Mouse (Mus musculus) limb, embryonic 10.5 days (tissue): Measurements from ENCODE around the gene Zc3hav1l. TPM values are rescaled to one million over a fixed set of nuclear protein-coding genes. Genes with fewer than 3 reads are reported as not detected.

Experiments used
- DNase-seq: peaks from one replicate; pipeline ENCODE4 v3.0.0-alpha.2; 2017; ENCODE audit warnings: low spot score
- H3K27ac ChIP-seq: fragments of 300-500 bp; sonication (generic); 2 replicates; pipeline ENCODE4 v1.5.1; 2016; ENCODE audit warnings: mild to moderate bottlenecking
- H3K27me3 ChIP-seq: fragments of 300-500 bp; sonication (generic); 2 replicates; pipeline ENCODE4 v1.6.1; 2016; ENCODE audit warnings: low read depth, mild to moderate bottlenecking; ENCODE audit not compliant: poor library complexity, severe bottlenecking
- H3K36me3 ChIP-seq: fragments of 300-500 bp; sonication (generic); 2 replicates; pipeline ENCODE4 v1.6.1; 2016; ENCODE audit warnings: mild to moderate bottlenecking, moderate library complexity
- H3K4me1 ChIP-seq: fragments of 300-500 bp; sonication (generic); 2 replicates; pipeline ENCODE4 v1.6.1; 2016
- H3K4me3 ChIP-seq: fragments of 300-500 bp; sonication (generic); 2 replicates; pipeline ENCODE4 v1.5.1; 2016; ENCODE audit warnings: mild to moderate bottlenecking, moderate library complexity
- H3K9me3 ChIP-seq: fragments of 300-500 bp; sonication (generic); replicated peaks from 2 replicates; pipeline ENCODE4 v1.6.1; 2016; ENCODE audit warnings: mild to moderate bottlenecking
- WGBS: fragments of 180-500 bp; shearing (Covaris S2); methylation state at CpG from one replicate; pipeline ENCODE4 v1.1.7; 2016; 5-methylcytosine and 5-hydroxymethylcytosine counted together
- polyA plus RNA-seq: library from polyadenylated mRNA; unstranded; fragments of >200 nt; fragmentation: Nextera tagmentation; extraction: Ambion mirVana; gene quantifications from 2 replicates; pipeline ENCODE4 v1.2.1, GENCODE M21; 2016

Gene Zc3hav1l
- polyA plus RNA-seq, 1 experiment from 2014 or later, result 18.2 TPM

DNA sequence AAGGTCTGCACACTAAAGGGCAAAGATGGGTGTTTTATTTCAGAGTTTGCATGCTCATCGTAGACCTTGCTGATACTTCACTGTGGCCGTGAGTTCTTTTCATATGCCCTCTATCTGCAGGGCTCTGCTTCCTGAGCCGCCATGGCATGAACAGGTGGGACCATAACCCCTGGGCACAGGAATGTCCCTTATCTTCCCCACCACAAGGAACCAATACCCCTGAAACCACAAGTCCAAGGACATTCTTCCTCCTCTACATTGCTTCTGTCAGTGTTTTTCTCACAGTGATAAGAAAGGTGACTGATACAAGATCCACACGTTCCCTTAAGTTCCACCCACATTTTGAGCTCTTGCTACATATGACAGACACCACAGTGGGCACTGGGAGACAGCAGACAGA is 42.3 kb downstream of the Zc3hav1l start:
- H3K4me3 ChIP-seq, result no peak overlapping the region
- H3K4me1 ChIP-seq, result peaks cover 28% of the 10 kb centered on the region
- no peak overlapping the region for H3K27ac ChIP-seq
- no peaks in the 10 kb centered on the region for H3K9me3 ChIP-seq
- 91% methylated on average over 4 of the region's 4 CpGs for WGBS
- DNase-seq, result no peak
- H3K27me3 ChIP-seq, result no peaks in the 10 kb centered on the region
- H3K36me3 ChIP-seq, result no peaks in the 10 kb centered on the region

DNA sequence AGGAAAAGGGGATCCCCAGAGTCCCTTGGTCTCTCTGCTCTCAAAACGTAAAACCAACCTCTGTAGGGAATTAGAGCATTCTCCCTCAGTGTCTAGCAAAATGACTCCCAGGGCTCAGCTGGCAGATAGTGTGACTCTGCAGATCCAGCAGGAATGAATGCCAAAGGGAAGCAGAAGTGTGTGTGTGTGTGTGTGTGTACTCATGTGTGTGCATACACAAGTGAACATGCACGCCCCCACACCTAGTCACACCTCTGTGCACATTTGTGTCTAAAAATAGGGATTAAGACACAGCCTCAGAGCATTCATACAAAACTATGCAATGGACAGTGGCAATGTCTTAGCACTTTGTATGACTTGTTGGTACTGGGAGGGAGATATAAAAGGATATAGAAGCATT is 43.3 kb downstream of the Zc3hav1l start:
- DNase-seq, result no peak
- H3K27me3 ChIP-seq, result no peaks in the 10 kb centered on the region
- H3K4me3 ChIP-seq, result no peak overlapping the region
- no peaks in the 10 kb centered on the region for H3K36me3 ChIP-seq
- H3K9me3 ChIP-seq, result no peaks in the 10 kb centered on the region
- peaks cover 35% of the 10 kb centered on the region for H3K4me1 ChIP-seq
- H3K27ac ChIP-seq, result no peak overlapping the region
- 77% methylated on average over 2 of the region's 2 CpGs for WGBS

DNA sequence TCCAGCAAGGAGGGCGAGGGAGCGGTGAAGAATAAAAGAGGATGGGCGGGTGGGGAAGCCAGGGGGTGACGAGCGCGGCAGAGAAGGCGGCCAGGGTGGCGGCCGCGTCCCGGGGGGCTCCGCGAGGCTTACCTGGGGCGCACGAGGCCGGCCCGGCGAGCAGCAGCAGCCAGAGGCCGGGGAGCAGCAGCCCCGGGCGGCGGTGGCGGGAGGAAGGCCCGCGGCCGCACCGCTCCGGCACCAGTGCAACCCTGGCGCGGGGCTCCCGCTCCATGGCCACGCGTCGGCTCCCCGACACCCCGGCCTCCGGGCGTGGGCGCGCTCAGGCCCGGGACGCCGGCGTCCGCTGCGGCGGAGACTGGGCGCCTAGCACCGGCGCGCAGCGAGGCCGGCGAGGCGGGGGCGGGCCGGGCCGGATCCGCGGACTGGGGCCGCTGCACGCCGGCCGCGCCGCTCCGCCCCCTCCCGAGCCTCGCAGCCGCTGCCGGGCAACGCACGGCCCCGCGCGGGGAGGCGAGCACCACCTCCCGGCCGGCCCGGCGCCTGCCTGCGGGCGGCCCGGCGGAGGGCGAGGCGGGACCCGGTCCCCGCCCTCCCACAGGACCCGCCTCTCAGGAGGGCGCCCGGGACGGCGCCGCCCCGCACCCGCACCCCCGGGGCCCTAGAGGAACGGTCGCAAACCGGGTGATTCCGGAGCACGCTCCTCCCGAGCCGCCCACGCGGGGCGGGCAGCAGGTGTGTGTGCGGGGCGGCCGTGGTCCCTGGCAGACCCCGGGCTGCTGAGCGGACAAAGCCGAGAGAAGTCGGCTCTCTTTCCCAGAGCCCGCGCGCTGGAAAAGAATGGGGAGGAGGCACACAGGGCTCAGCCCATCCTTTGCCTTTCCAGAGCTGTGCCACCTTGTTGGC is 45.1 kb downstream of the Zc3hav1l start, which contains the start of gene D630045J12Rik:
Gene D630045J12Rik, minus strand, starts transcription at position 274 of the 906 bp plus-strand sequence.
- H3K9me3 ChIP-seq, result no peaks in the 10 kb centered on the region
- H3K36me3 ChIP-seq, result no peaks in the 10 kb centered on the region
- H3K4me3 ChIP-seq, result peak within 1 kb of the TSS; percentile 92
- under 1% methylated on average over 115 of the region's 118 CpGs for WGBS
- peak within 1 kb of the TSS; percentile 97 for H3K27ac ChIP-seq
- DNase-seq, result peak; percentile 76
- H3K4me1 ChIP-seq, result peaks cover 40% of the 10 kb centered on the region
- H3K27me3 ChIP-seq, result no peaks in the 10 kb centered on the region

DNA sequence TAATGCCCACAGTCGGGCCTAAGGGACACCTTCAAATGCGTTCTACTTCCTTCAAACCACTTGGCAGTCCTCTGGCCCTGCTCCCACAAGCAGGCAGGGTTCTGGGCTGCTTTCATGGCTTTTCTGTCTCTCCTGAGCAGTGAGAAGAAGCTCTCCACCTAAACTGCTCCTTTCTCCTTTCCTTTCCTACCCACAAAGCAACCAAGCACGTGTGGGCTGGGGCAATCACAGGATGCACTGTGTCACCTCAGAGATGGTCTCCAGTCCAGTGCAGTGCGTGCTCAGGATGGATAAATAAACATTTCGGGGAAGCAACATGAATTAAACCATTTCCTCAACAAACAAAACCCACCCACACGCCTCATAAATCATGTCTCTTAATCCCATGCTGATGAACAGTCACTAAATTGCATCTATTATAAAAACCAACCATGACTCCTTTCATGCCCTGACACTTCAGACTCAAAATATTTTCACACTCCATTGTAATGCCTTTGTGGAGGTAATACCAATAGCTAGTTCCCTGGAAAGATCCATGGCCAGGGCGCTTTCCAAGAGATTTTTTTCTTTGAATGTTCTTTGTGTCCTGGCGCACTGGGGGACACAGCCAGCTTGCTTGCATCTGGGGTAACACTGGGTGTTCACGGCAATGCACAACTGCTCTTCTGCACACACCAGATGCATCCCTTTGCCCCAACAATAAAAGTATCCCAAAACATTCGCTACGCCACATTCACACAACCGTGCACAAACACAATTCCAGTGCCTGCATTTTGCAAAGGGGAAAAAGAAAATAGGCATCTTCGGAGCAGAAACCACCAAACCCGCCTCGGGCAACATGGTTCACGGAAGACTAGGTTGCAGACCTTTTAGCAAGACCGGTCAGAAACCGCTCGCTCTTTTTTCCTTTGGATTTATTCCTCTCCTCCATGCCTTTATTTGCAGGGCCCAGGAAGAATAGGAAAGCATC is 46.0 kb downstream of the Zc3hav1l start:
- WGBS, result 7% methylated on average over 19 of the region's 19 CpGs
- no peaks in the 10 kb centered on the region for H3K27me3 ChIP-seq
- peaks cover 40% of the 10 kb centered on the region for H3K4me1 ChIP-seq
- peak overlapping the region; percentile 97 for H3K27ac ChIP-seq
- H3K4me3 ChIP-seq, result peak overlapping the region; percentile 92
- peak; percentile 63 for DNase-seq
- H3K9me3 ChIP-seq, result no peaks in the 10 kb centered on the region
- H3K36me3 ChIP-seq, result no peaks in the 10 kb centered on the region

DNA sequence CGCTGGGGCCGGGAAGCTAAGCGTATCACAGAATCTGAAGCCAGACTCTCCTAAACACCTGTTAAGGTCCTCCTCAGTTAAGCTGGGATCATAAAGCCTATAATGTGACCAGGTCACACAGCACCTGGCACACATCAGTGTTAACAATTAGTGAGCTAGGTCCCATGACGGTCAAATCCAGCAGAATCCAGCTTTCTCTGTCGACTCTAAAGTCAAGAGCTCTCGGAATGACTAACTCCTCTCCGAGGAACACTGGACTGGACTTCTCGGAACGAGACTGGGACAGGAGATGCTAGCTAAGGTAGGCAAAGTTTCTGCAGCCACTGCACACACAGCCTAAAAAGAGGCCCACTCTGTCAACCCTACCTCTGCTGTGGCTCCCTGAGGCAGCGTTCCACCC is 46.9 kb downstream of the Zc3hav1l start:
- H3K4me1 ChIP-seq, result peaks cover 35% of the 10 kb centered on the region
- peak; percentile 36 for DNase-seq
- H3K4me3 ChIP-seq, result peak overlapping the region; percentile 92
- H3K9me3 ChIP-seq, result no peaks in the 10 kb centered on the region
- H3K27ac ChIP-seq, result peak overlapping the region; percentile 97
- 61% methylated on average over 10 of the region's 10 CpGs for WGBS
- no peaks in the 10 kb centered on the region for H3K36me3 ChIP-seq
- no peaks in the 10 kb centered on the region for H3K27me3 ChIP-seq

DNA sequence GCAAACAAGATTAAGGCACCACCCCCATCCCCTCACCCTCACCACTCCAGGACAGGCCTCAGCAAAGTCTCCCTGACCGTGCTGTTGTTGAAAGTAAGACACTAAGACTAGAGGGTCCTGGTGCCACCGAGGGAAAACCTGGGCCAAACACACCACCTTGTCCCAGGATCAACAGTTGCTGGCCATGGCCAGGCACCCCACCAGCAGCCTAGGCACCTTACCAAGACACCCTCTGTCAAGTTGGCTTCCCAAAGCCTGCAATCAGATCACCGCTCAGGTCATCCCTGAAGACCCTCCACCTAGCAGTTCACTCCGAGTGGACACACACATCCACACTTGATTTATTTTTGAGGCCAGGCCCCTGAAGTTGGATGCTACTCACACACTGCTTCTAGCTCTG is 47.6 kb downstream of the Zc3hav1l start:
- peaks cover 35% of the 10 kb centered on the region for H3K4me1 ChIP-seq
- WGBS, result 46% methylated on average over 4 of the region's 4 CpGs
- H3K27ac ChIP-seq, result no peak overlapping the region
- no peak overlapping the region for H3K4me3 ChIP-seq
- H3K27me3 ChIP-seq, result no peaks in the 10 kb centered on the region
- DNase-seq, result no peak
- no peaks in the 10 kb centered on the region for H3K9me3 ChIP-seq
- no peaks in the 10 kb centered on the region for H3K36me3 ChIP-seq

DNA sequence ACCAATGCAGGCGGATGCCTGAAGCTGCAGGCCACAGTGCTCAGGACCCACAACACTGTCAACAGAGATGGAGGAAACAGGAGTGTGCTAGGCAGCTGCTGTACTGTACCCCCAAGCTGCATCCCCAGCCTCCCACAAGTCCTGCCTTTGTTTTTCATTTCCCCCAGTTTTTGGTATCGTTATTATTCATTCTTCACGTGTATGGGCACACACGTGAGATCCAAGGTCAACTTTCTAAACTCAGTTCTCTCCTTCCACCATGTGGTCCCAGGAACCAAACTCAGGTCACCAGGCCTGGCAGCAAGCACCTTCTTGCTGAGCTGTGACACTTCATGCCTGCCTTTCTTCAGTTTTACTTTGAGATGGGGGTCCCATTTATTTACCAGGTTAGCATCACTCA is 51.7 kb downstream of the Zc3hav1l start:
- Histone ChIP-seq H3K27ac (no peak overlapping the region), H3K27me3 (no peaks in the 10 kb centered on the region), H3K36me3 (peaks cover 3% of the 10 kb centered on the region; the same call in 1 of the 2 replicates), H3K4me3 (no peak overlapping the region), H3K4me1 (peaks cover 24% of the 10 kb centered on the region), H3K9me3 (no peaks in the 10 kb centered on the region)
- no peak for DNase-seq
- 94% methylated on average over 4 of the region's 4 CpGs for WGBS

DNA sequence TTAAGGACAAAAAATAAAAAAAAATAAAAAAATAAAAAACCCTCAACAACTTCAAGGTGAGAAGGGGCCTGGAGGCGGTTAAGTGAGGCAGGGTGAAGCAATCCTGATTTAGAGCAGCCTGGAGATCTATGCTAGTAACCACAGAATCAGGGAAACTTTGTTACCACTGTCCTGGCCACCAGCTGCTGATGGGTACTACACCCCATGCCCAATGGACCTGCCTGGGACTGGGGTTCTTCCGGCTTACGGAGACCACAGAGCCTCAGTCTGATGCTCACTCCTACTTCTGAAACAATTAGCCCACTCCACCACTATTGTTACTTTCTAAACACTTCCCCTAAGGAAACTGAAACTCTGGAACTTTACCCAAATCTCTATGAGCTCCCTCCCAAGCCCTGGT is 54.3 kb downstream of the Zc3hav1l start:
- H3K9me3 ChIP-seq, result no peaks in the 10 kb centered on the region
- H3K27ac ChIP-seq, result no peak overlapping the region
- H3K27me3 ChIP-seq, result no peaks in the 10 kb centered on the region
- 83% methylated on average over 3 of the region's 3 CpGs for WGBS
- peaks cover 3% of the 10 kb centered on the region; the same call in 1 of the 2 replicates for H3K36me3 ChIP-seq
- no peak for DNase-seq
- H3K4me3 ChIP-seq, result no peak overlapping the region
- peaks cover 11% of the 10 kb centered on the region for H3K4me1 ChIP-seq

DNA sequence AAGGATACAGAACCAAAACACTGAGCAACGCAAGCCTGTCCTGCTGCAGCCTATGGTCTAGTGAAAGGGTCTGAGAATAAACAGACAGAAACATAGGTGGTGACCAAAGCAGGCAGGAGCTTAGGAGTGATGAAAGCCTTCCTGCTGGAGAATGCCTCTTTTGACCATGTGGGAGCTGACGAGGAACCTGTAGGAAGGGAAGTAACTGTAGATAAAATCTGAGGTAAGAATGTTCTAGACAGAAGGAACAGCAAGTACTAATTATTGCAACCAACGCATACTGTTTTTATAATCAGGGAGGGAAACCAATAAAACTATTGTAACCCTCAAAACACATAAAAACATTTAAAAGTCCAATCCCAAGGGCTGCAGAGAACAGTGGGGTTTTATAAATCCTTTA is 54.9 kb downstream of the Zc3hav1l start:
- H3K4me3 ChIP-seq, result no peak overlapping the region
- no peak for DNase-seq
- peaks cover 6% of the 10 kb centered on the region for H3K4me1 ChIP-seq
- no peaks in the 10 kb centered on the region for H3K9me3 ChIP-seq
- 57% methylated on average over 3 of the region's 3 CpGs for WGBS
- H3K27me3 ChIP-seq, result no peaks in the 10 kb centered on the region
- peaks cover 3% of the 10 kb centered on the region; the same call in 1 of the 2 replicates for H3K36me3 ChIP-seq
- H3K27ac ChIP-seq, result no peak overlapping the region

DNA sequence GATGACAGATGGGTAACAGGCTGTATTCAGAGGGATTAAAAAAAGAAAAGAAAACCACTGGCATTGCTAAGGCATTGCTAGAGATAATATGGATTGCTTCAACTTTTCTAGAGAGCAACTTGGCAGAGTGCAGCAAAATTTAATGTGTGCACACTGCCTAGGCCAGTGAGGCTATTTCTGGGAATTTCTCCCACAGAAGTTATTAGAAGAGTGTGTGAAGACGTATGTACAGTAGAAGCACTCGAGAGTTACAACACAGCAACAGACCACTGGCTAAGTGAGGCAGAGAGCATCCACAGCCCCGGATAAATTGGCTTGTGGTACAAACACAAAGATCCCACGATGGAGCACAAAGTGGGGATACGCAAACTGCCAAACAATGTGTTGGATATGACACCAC is 56.2 kb downstream of the Zc3hav1l start:
- H3K4me1 ChIP-seq, result peaks cover 6% of the 10 kb centered on the region; the same call in 1 of the 2 replicates
- H3K36me3 ChIP-seq, result peaks cover 3% of the 10 kb centered on the region; the same call in 1 of the 2 replicates
- no peak overlapping the region for H3K27ac ChIP-seq
- WGBS, result 91% methylated on average over 5 of the region's 5 CpGs
- no peak for DNase-seq
- no peaks in the 10 kb centered on the region for H3K9me3 ChIP-seq
- no peak overlapping the region for H3K4me3 ChIP-seq
- H3K27me3 ChIP-seq, result no peaks in the 10 kb centered on the region

DNA sequence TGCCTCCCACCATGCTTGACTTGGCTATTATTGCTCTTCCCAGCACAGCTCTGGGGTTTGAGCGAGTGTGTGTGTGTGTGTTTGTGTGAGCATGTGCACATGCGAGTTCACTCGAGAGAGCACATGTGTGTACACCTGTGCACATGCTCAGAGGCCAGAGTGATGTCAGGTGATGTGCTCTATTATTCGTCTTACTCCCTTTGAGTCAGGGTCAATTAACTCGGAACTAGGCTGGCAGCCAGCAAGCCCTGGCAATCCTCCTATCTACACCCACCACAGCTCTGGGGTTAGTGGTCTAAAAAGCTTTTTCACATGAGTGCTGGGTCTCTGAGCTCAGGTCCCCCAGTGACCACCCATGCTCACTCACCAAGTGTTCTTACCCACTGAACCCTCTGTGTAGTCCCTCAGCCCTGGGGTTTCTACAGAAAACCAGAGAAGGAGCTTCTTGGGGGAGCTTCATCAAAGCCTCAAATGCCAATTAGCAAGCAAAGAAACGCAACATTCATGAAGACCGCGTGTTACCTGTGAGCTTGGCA is 56.7 kb downstream of the Zc3hav1l start:
- WGBS, result 90% methylated on average over 8 of the region's 8 CpGs
- DNase-seq, result no peak
- H3K9me3 ChIP-seq, result no peaks in the 10 kb centered on the region

DNA sequence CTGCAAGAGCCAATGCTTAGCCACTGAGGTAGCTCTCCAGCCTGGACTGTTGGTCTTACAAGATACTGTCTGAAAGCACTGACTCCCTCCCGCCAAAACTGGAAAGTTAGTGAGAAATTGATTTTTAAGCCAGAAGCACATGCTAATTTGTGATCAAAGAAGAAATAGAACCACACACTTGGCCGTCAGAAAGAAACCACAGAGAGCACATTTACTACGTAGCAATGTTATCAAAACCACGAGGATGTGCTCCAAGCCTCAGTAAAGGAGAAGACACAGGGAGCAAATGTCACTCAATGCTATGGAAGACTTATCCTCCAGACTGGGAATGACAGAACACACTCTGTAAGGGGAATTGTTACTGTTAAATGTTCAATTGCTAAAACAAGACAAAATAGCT is 57.6 kb downstream of the Zc3hav1l start:
- no peaks in the 10 kb centered on the region for H3K27me3 ChIP-seq
- DNase-seq, result no peak
- no peaks in the 10 kb centered on the region for H3K9me3 ChIP-seq
- no peak overlapping the region for H3K4me3 ChIP-seq
- no peak overlapping the region for H3K27ac ChIP-seq
- H3K36me3 ChIP-seq, result peaks cover 3% of the 10 kb centered on the region; the same call in 1 of the 2 replicates
- peaks cover 6% of the 10 kb centered on the region; the same call in 1 of the 2 replicates for H3K4me1 ChIP-seq
- 89% methylated on average over 4 of the region's 4 CpGs for WGBS

More for the DNA sequence above, 56.7 kb downstream of the Zc3hav1l start:
- no peak overlapping the region for H3K27ac ChIP-seq
- H3K4me1 ChIP-seq, result peaks cover 6% of the 10 kb centered on the region; the same call in 1 of the 2 replicates
- no peaks in the 10 kb centered on the region for H3K27me3 ChIP-seq
- H3K4me3 ChIP-seq, result no peak overlapping the region
- H3K36me3 ChIP-seq, result peaks cover 3% of the 10 kb centered on the region; the same call in 1 of the 2 replicates
